ENCODE assay signal across 16 mouse cellular contexts in the genomic region with DNA sequence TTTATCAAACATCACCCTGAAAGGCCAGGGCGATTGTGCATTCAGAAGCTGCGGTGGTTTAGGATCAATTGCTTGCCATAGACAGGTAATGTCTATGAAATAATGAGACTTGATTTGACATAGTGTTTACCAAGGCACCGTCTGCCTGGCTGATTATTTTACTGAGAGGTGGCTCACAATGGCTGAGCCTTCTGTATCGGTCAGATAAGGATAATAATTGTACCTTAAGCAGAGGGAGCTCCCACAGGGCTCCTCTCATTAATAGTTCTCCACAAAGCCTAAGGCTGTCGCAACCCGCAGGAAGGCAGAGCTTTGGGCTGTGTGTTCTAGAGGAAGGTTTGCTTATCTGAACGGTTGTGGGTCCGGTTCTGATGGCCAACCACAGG. TPM values are rescaled to one million over a fixed set of nuclear protein-coding genes. Genes with fewer than 3 reads are reported as not detected.
A peak's percentile ranks its signal among the peaks of the same experiment; 100 is the strongest.
DNase-seq lines count a peak whose midpoint lies in the region; ATAC-seq and TF ChIP-seq lines count a peak whose summit lies in the region.
"Had no signal": no experiment of that assay in that cellular context is flagged by ENCODE, and none has a peak within 500 bp of the region (broad histone marks: within the 10 kb centered on the region; RNA-seq: fewer than 3 reads in every experiment).

No protein-coding gene starts in this region.

- DNase-seq in testis, postnatal 10 days (ENCODE audit: low spot score) = no peak
- DNase-seq in midbrain, embryonic 10.5 days (ENCODE audit: low spot score) = no peak
- no peak for DNase-seq in right cerebral cortex, postnatal 14 days
- no peak for DNase-seq in spleen, postnatal 10 days (ENCODE audit: low spot score in 2 of 2)
- no peak for DNase-seq in MN1 (ENCODE audit: low spot score)
- DNase-seq: adrenal gland, postnatal 10 days; cerebellum, adult 11 months; gastrocnemius, postnatal 36 days; heart, postnatal 10 days had no signal

- WGBS in forebrain, embryonic 15.5 days = 10% methylated on average over 8 of the region's 8 CpGs
- whole genome bisulfite sequencing in midbrain, embryonic 10.5 days = 33% methylated on average over 8 of the region's 8 CpGs
- 20% methylated on average over 8 of the region's 8 CpGs for WGBS in neural tube, embryonic 15.5 days

- H3K27me3 ChIP-seq in testis, adult 2 months (ENCODE audit: control insufficient read depth, insufficient read depth, low read length) = no peaks in the 10 kb centered on the region
- no peaks in the 10 kb centered on the region for H3K27me3 ChIP-seq in forebrain, embryonic 15.5 days
- no peaks in the 10 kb centered on the region for H3K27me3 ChIP-seq in midbrain, embryonic 10.5 days (ENCODE audit: low read depth, poor library complexity, severe bottlenecking)
- H3K27me3 ChIP-seq in neural tube, embryonic 15.5 days (replicated peaks) = no peaks in the 10 kb centered on the region

- 0 out of 2 replicates have a peak, but pooled peaks have one; percentile 36 for ATAC-seq in forebrain, embryonic 15.5 days (replicated peaks)
- ATAC-seq in neural tube, embryonic 15.5 days (ENCODE audit: low FRiP score) = no peak
- ATAC-seq: intestine, postnatal 0 days had no signal

- H3K4me3 ChIP-seq in testis, adult 2 months (ENCODE audit: control insufficient read depth, low read depth, low read length) = peak overlapping the region; percentile 49
- no peak overlapping the region for H3K4me3 ChIP-seq in forebrain, embryonic 15.5 days
- peak overlapping the region; percentile 38; the same call in 1 of the 2 replicates for H3K4me3 ChIP-seq in midbrain, embryonic 10.5 days
- H3K4me3 ChIP-seq in neural tube, embryonic 15.5 days (replicated peaks) = no peak overlapping the region
- H3K4me3 ChIP-seq: left cerebral cortex, adult 2 months; lung, embryonic 15.5 days had no signal

- no peak for TF ChIP-seq POLR2A in testis, adult 2 months (IDR thresholded peaks at IDR 0.05; ENCODE audit: control insufficient read depth, low read depth, low read length)

- peak overlapping the region; percentile 29 for H3K4me2 ChIP-seq in forebrain, embryonic 15.5 days (replicated peaks)
- peak overlapping the region; percentile 45; the same call in 1 of the 2 replicates for H3K4me2 ChIP-seq in neural tube, embryonic 15.5 days

- H3K9ac ChIP-seq in forebrain, embryonic 15.5 days (replicated peaks) = no peak overlapping the region
- no peak overlapping the region for H3K9ac ChIP-seq in neural tube, embryonic 15.5 days (replicated peaks)
- H3K9ac ChIP-seq: lung, embryonic 15.5 days had no signal

- no peaks in the 10 kb centered on the region for H3K4me1 ChIP-seq in testis, adult 2 months (ENCODE audit: control insufficient read depth, insufficient read depth, low read length)
- H3K4me1 ChIP-seq in forebrain, embryonic 15.5 days = peaks cover 23% of the 10 kb centered on the region
- H3K4me1 ChIP-seq in midbrain, embryonic 10.5 days = peaks cover 66% of the 10 kb centered on the region
- peaks cover 28% of the 10 kb centered on the region for H3K4me1 ChIP-seq in neural tube, embryonic 15.5 days

- TF ChIP-seq CTCF in testis, adult 2 months (IDR thresholded peaks at IDR 0.05; ENCODE audit: control insufficient read depth, insufficient read depth, insufficient replicate concordance, low read depth, low read length) = no peak

- no peaks in the 10 kb centered on the region for H3K36me3 ChIP-seq in testis, adult 2 months (ENCODE audit: control insufficient read depth, insufficient read depth, low read length)
- no peaks in the 10 kb centered on the region for H3K36me3 ChIP-seq in forebrain, embryonic 15.5 days
- H3K36me3 ChIP-seq in midbrain, embryonic 10.5 days = peaks cover 3% of the 10 kb centered on the region; the same call in 1 of the 2 replicates
- no peaks in the 10 kb centered on the region for H3K36me3 ChIP-seq in neural tube, embryonic 15.5 days
- H3K36me3 ChIP-seq: lung, embryonic 15.5 days had no signal

- no peaks in the 10 kb centered on the region for H3K9me3 ChIP-seq in forebrain, embryonic 15.5 days
- no peaks in the 10 kb centered on the region for H3K9me3 ChIP-seq in midbrain, embryonic 10.5 days (replicated peaks)
- no peaks in the 10 kb centered on the region for H3K9me3 ChIP-seq in neural tube, embryonic 15.5 days (replicated peaks)
- H3K9me3 ChIP-seq: lung, embryonic 15.5 days had no signal

- H3K27ac ChIP-seq in testis, adult 2 months (ENCODE audit: control insufficient read depth, insufficient read depth, low read depth, low read length) = no peak overlapping the region
- H3K27ac ChIP-seq in forebrain, embryonic 15.5 days (replicated peaks) = peak overlapping the region; percentile 72
- H3K27ac ChIP-seq in midbrain, embryonic 10.5 days (replicated peaks) = peak overlapping the region; percentile 89
- peak overlapping the region; percentile 74 for H3K27ac ChIP-seq in neural tube, embryonic 15.5 days (replicated peaks)
- H3K27ac ChIP-seq: left cerebral cortex, adult 2 months; lung, embryonic 15.5 days had no signal

RNA-seq across cellular contexts. Expression of a gene that starts 41.3 kb away (rescaled TPM):
- 0.07 and 0.11 TPM in 2 replicates for polyA plus RNA-seq in testis, adult 2 months (2012; rRNA removed)
- polyA plus RNA-seq in forebrain, embryonic 15.5 days (2015; fragmentation: Nextera tagmentation; extraction: Ambion mirVana) = 73.9 and 76.7 TPM in 2 replicates
- polyA plus RNA-seq in midbrain, embryonic 10.5 days (2016; fragmentation: Nextera tagmentation; extraction: Ambion mirVana) = 12.4 and 17.8 TPM in 2 replicates
- 57.2 and 70.9 TPM in 2 replicates for polyA plus RNA-seq in neural tube, embryonic 15.5 days (2015; fragmentation: Nextera tagmentation; extraction: Ambion mirVana)
- polyA plus RNA-seq: liver, adult 2 months had no signal

Comparison
In these comparisons a context has a peak if more than half of its experiments do, and no peak if none do; other contexts are left out.
1. H3K4me3 ChIP-seq: peak in testis, adult 2 months (single experiment) and midbrain, embryonic 10.5 days (single experiment); none in forebrain, embryonic 15.5 days (single experiment) and neural tube, embryonic 15.5 days (single experiment).
2. RNA of a gene that starts 41.3 kb away (polyA plus RNA-seq): 73.9 to 76.7 TPM in forebrain, embryonic 15.5 days, 57.2 to 70.9 TPM in neural tube, embryonic 15.5 days and 12.4 to 17.8 TPM in midbrain, embryonic 10.5 days; 0.07 to 0.11 TPM in testis, adult 2 months; every median in the first group is over 10 times any median in the second.